Mouse (Mus musculus) embryonic facial prominence, embryonic 14.5 days (tissue): ENCODE data around the gene Tst. TPM values are rescaled to one million over a fixed set of nuclear protein-coding genes. Genes with fewer than 3 reads are reported as not detected.

Experiments
- ATAC-seq: fragments of 200-750 bp; cut with Nextera tagmentation; 2 replicates; pipeline ENCODE4 v1.8.0; 2017; ENCODE audit warnings: low read depth, moderate number of reproducible peaks, moderate TSS enrichment
- DNase-seq: peaks from one replicate; pipeline ENCODE4 v3.0.0-alpha.2; 2015; ENCODE audit warnings: low spot score
- H3K27ac ChIP-seq: fragments of 300-500 bp; sonication (generic); replicated peaks from 2 replicates; pipeline ENCODE4 v1.5.1; 2014; ENCODE audit warnings: low read depth, mild to moderate bottlenecking, low read length, moderate library complexity
- H3K27me3 ChIP-seq: fragments of 300-500 bp; sonication (generic); replicated peaks from 2 replicates; pipeline ENCODE4 v1.6.1; 2014; ENCODE audit warnings: low read length; ENCODE audit not compliant: control insufficient read depth, insufficient read depth
- H3K36me3 ChIP-seq: fragments of 300-500 bp; sonication (generic); 2 replicates; pipeline ENCODE4 v1.6.1; 2014; ENCODE audit warnings: low read length, mixed read lengths; ENCODE audit not compliant: control insufficient read depth, insufficient read depth
- H3K4me1 ChIP-seq: fragments of 300-500 bp; sonication (generic); 2 replicates; pipeline ENCODE4 v1.6.1; 2014; ENCODE audit warnings: antibody characterized with exemption, low read length; ENCODE audit not compliant: control insufficient read depth, insufficient read depth
- H3K4me2 ChIP-seq: fragments of 300-500 bp; sonication (generic); 2 replicates; pipeline ENCODE4 v1.6.1; 2014; ENCODE audit warnings: low read depth, mild to moderate bottlenecking, low read length, moderate library complexity, mixed read lengths
- H3K4me3 ChIP-seq: fragments of 300-500 bp; sonication (generic); 2 replicates; pipeline ENCODE4 v1.5.1; 2014; ENCODE audit warnings: low read depth, mild to moderate bottlenecking, low read length
- H3K9ac ChIP-seq: fragments of 300-500 bp; sonication (generic); 2 replicates; pipeline ENCODE4 v1.6.1; 2014; ENCODE audit warnings: low read depth, mild to moderate bottlenecking, low read length, moderate library complexity, mixed read lengths
- H3K9me3 ChIP-seq: fragments of 300-500 bp; sonication (generic); 2 replicates; pipeline ENCODE4 v1.6.1; 2016; ENCODE audit warnings: low read length; ENCODE audit not compliant: control insufficient read depth
- WGBS: fragments of 180-500 bp; shearing (Covaris S2); extraction: QIAGEN DNeasy Blood & Tissue Kit; methylation state at CpG from one replicate; pipeline ENCODE4 v1.1.7; 2014; 5-methylcytosine and 5-hydroxymethylcytosine counted together
- polyA plus RNA-seq: library from polyadenylated mRNA; unstranded; fragments of >200 nt; fragmentation: Nextera tagmentation; extraction: Ambion mirVana; gene quantifications from 2 replicates; pipeline ENCODE4 v1.2.1, GENCODE M21; 2014

Tst gene
- polyA plus RNA-seq, 1 experiment from 2014 or later = 39.1 TPM

DNA sequence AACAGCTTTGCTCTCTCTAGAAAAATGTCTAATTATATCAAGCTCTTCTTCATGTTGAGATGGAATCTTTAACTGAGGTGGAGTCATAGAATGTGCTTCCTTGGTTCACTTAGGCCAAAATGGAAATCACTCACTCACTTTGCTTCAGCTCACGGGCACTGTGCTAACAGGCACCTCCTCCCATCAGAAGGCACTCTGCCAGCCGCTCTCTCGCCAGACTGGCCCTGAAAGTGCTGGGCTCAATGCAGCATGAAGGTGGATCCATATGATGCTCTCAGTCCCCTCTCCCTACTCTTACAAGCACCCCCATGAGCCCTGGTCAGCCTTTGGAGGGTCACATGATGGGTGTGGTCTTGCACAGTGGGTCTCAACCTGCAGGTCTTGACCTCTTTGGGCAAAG, 31.5 kb downstream of the Tst start:
- H3K9me3 ChIP-seq = no peaks in the 10 kb centered on the region
- H3K27me3 ChIP-seq = no peaks in the 10 kb centered on the region; the same call in 1 of the 2 replicates
- WGBS = 62% methylated on average over 3 of the region's 3 CpGs
- no peaks in the 10 kb centered on the region for H3K36me3 ChIP-seq
- H3K4me1 ChIP-seq = no peaks in the 10 kb centered on the region
- no peak for ATAC-seq
- no peak for DNase-seq
- H3K4me3 ChIP-seq = no peak overlapping the region
- H3K4me2 ChIP-seq = no peak overlapping the region
- H3K9ac ChIP-seq = no peak overlapping the region
- H3K27ac ChIP-seq = no peak overlapping the region

DNA sequence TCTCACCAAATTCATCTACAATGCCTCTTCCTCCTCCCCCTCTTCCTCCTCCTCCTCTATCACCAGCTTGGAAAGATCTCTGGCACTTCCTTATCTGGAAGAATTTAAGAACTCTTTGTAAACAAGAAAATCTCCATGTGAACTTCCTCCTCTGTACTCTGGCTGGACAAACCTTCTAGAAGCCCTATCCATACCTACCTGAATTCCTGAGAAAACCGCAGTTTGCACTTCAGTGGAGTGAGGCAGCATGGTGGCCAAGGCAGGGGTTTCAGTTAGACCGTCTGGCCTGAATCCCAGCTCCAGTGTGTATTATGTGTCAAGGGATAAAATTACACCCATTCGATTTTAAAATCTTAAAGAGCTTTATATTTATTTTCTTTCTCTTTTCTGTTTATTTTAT, 32.9 kb downstream of the Tst start:
- Histone ChIP-seq H3K4me2 (no peak overlapping the region), H3K4me3 (no peak overlapping the region), H3K9me3 (no peaks in the 10 kb centered on the region), H3K9ac (no peak overlapping the region), H3K36me3 (no peaks in the 10 kb centered on the region), H3K27me3 (peaks cover 1% of the 10 kb centered on the region; the same call in 1 of the 2 replicates), H3K27ac (no peak overlapping the region), H3K4me1 (no peaks in the 10 kb centered on the region)
- peak; percentile 79; the same call in 1 of the 2 replicates for ATAC-seq
- peak; percentile 52 for DNase-seq
- WGBS = 61% methylated on average over 3 of the region's 3 CpGs

DNA sequence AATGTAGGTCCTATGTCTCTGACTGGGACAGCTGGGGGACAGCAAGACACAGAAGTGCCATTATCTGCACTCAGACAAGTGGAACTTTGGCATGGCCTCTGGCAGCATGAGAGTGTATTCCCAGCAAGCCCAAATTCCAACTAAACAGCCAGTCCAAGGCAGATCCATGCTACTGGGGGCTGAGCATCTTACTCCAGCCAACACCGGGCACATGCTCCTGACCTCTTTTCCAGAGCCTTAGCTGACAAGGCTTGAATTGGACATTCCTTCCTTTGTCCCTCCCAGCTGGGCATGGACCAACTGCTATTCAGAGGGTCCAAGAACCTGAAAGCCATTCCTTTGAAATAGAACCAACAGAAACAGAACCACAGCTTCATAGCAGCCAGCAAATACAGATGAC, 36.1 kb downstream of the Tst start:
- Histone ChIP-seq H3K27ac (no peak overlapping the region), H3K4me3 (no peak overlapping the region), H3K9ac (no peak overlapping the region), H3K9me3 (no peaks in the 10 kb centered on the region), H3K4me1 (no peaks in the 10 kb centered on the region), H3K27me3 (peaks cover 3% of the 10 kb centered on the region; the same call in 1 of the 2 replicates), H3K4me2 (no peak overlapping the region), H3K36me3 (no peaks in the 10 kb centered on the region)
- WGBS = 79% methylated on average over 1 of the region's 1 CpGs
- DNase-seq (no peak), ATAC-seq (no peak)

- peaks cover 3% of the 10 kb centered on the region; the same call in 1 of the 2 replicates for H3K27me3 ChIP-seq
- no peak overlapping the region for H3K4me2 ChIP-seq
- WGBS = 13% methylated on average over 8 of the region's 8 CpGs
- no peaks in the 10 kb centered on the region for H3K9me3 ChIP-seq
- no peaks in the 10 kb centered on the region for H3K4me1 ChIP-seq
- H3K27ac ChIP-seq = no peak overlapping the region
- H3K36me3 ChIP-seq = no peaks in the 10 kb centered on the region
- ATAC-seq (no peak), DNase-seq (no peak)
- no peak overlapping the region for H3K4me3 ChIP-seq
- no peak overlapping the region for H3K9ac ChIP-seq
Observed at GRCm38 (mm10) chr15:78368926-78369346, 36.8 kb downstream of the Tst start.

GRCm38 (mm10) chr15:78367811-78368210, 37.9 kb downstream of the Tst start:
- H3K27me3 ChIP-seq = peaks cover 3% of the 10 kb centered on the region; the same call in 1 of the 2 replicates
- H3K4me3 ChIP-seq = no peak overlapping the region
- H3K36me3 ChIP-seq = no peaks in the 10 kb centered on the region
- DNase-seq (no peak), ATAC-seq (no peak)
- WGBS = 64% methylated on average over 3 of the region's 3 CpGs
- H3K4me1 ChIP-seq = no peaks in the 10 kb centered on the region
- H3K4me2 ChIP-seq = no peak overlapping the region
- no peak overlapping the region for H3K9ac ChIP-seq
- no peaks in the 10 kb centered on the region for H3K9me3 ChIP-seq
- no peak overlapping the region for H3K27ac ChIP-seq

DNA sequence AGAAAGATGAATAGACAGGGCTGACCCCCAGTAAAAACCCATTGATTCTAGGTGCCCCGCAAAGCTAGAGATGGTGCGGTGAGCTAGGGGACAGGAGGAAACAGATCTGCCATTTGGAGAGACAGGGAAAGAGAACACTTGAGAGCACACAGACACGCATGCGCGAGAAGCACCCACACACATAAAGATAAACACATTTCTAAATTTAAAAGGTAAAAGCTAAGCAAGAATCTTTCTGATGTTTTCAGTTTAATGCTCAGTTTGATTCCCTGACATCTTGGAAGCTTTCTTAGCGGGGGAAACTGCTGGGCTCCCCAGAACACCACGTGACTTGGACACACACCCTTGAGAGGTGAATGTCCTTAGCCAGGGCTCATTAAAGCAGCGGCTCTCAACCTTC, 38.8 kb downstream of the Tst start:
- Histone ChIP-seq H3K27me3 (peaks cover 3% of the 10 kb centered on the region; the same call in 1 of the 2 replicates), H3K9ac (no peak overlapping the region), H3K36me3 (no peaks in the 10 kb centered on the region), H3K27ac (no peak overlapping the region), H3K4me2 (no peak overlapping the region), H3K4me3 (no peak overlapping the region), H3K9me3 (peaks cover 6% of the 10 kb centered on the region; the same call in 1 of the 2 replicates), H3K4me1 (no peaks in the 10 kb centered on the region)
- DNase-seq (no peak), ATAC-seq (no peak)
- 75% methylated on average over 8 of the region's 8 CpGs for WGBS

- H3K36me3 ChIP-seq = no peaks in the 10 kb centered on the region
- 77% methylated on average over 2 of the region's 2 CpGs for WGBS
- no peak overlapping the region for H3K27ac ChIP-seq
- H3K9ac ChIP-seq = no peak overlapping the region
- DNase-seq (no peak), ATAC-seq (no peak)
- peaks cover 3% of the 10 kb centered on the region; the same call in 1 of the 2 replicates for H3K27me3 ChIP-seq
- no peaks in the 10 kb centered on the region for H3K4me1 ChIP-seq
- no peak overlapping the region for H3K4me2 ChIP-seq
- H3K9me3 ChIP-seq = peaks cover 7% of the 10 kb centered on the region; the same call in 1 of the 2 replicates
- H3K4me3 ChIP-seq = no peak overlapping the region
Observed at GRCm38 (mm10) chr15:78365916-78366315, 39.8 kb downstream of the Tst start.

- WGBS = 86% methylated on average over 5 of the region's 5 CpGs
- Histone ChIP-seq H3K4me2 (no peak overlapping the region), H3K4me3 (no peak overlapping the region), H3K4me1 (no peaks in the 10 kb centered on the region), H3K27me3 (no peaks in the 10 kb centered on the region), H3K36me3 (no peaks in the 10 kb centered on the region), H3K9ac (no peak overlapping the region), H3K27ac (no peak overlapping the region), H3K9me3 (0 out of 2 replicates have a peak, but pooled peaks cover 5% of the 10 kb centered on the region)
- no peak for DNase-seq
- no peak for ATAC-seq
Observed at GRCm38 (mm10) chr15:78355548-78355947, 50.2 kb downstream of the Tst start.

DNA sequence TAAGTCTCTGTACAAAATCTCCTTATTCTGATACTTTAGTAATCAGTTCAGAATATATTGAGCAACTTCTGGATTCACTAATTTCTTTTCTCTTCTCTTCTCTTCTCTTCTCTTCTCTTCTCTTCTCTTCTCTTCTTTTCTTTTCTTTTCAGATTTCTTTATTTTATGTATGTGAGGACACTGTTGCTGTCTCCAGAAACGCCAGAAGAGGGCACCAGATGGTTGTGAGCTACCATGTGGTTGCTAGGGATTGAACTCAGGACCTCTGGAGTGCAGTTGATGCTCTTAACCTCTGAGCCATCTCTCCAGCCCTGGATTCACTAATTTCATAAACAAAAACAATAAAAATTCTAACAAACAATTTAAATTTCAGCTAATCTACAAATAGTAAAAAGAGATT, 50.7 kb downstream of the Tst start:
- 3% methylated on average over 1 of the region's 1 CpGs for WGBS
- no peak overlapping the region for H3K9ac ChIP-seq
- H3K36me3 ChIP-seq = no peaks in the 10 kb centered on the region
- ATAC-seq = no peak
- H3K4me2 ChIP-seq = no peak overlapping the region
- 0 out of 2 replicates have a peak, but pooled peaks cover 5% of the 10 kb centered on the region for H3K9me3 ChIP-seq
- peak; percentile 27 for DNase-seq
- H3K27me3 ChIP-seq = no peaks in the 10 kb centered on the region
- H3K4me1 ChIP-seq = no peaks in the 10 kb centered on the region
- no peak overlapping the region for H3K4me3 ChIP-seq
- no peak overlapping the region for H3K27ac ChIP-seq
